Mouse (Mus musculus): ENCODE results near the gene Sacs.

GRCm38 (mm10) chr14:61191904-61192303 is 53.6 kb downstream of the Sacs start:
- TF ChIP-seq CTCF (IDR thresholded peaks at IDR 0.05; ENCODE audit: low read depth) (no peak), EP300 (IDR thresholded peaks at IDR 0.05; ENCODE audit: low read depth) (no peak)
